Mouse (Mus musculus) hindbrain, embryonic 13.5 days (tissue): Measurements from ENCODE around the gene Fanca. TPM values are rescaled to one million over a fixed set of nuclear protein-coding genes. Genes with fewer than 3 reads are reported as not detected.

ENCODE experiments used
- polyA plus RNA-seq: library from polyadenylated mRNA; unstranded; fragments of >200 nt; fragmentation: Nextera tagmentation; extraction: Ambion mirVana; gene quantifications from 2 replicates; pipeline ENCODE4 v1.2.1, GENCODE M21; 2015

The Fanca gene
- polyA plus RNA-seq, 1 experiment from 2014 or later, result 7.8 TPM

Other genes with a start within 250 kb of the Fanca start
- gene Rpl13, start 216.2 kb downstream of the Fanca start, polyA plus RNA-seq, result 766 and 789 TPM in 2 replicates
- gene Cpne7, start 201.2 kb downstream of the Fanca start, polyA plus RNA-seq, result 0.53 and 0.87 TPM in 2 replicates
- 1.5 and 2.2 TPM in 2 replicates for gene Sult5a1, start 160.3 kb downstream of the Fanca start, polyA plus RNA-seq
- 0.35 TPM in 1 of 2 replicates, not detected in the other for gene Dpep1, start 132.3 kb downstream of the Fanca start, polyA plus RNA-seq
- 202 and 209 TPM in 2 replicates for gene Chmp1a, start 105.8 kb downstream of the Fanca start, polyA plus RNA-seq
- 7.8 and 8.4 TPM in 2 replicates for gene Spata33, start 105.7 kb downstream of the Fanca start, polyA plus RNA-seq
- 44.0 and 46.9 TPM in 2 replicates for gene Cdk10, start 93.7 kb downstream of the Fanca start, polyA plus RNA-seq
- 4.1 and 4.4 TPM in 2 replicates for gene Spata2l, start 82.3 kb downstream of the Fanca start, polyA plus RNA-seq
- 24.3 and 26.0 TPM in 2 replicates for gene Zfp276, start 64.4 kb downstream of the Fanca start, polyA plus RNA-seq
- 51.1 and 52.9 TPM in 2 replicates for gene Vps9d1, start 64.2 kb downstream of the Fanca start, polyA plus RNA-seq
- 39.1 and 39.6 TPM in 2 replicates for gene Spire2, start 14.1 kb upstream of the Fanca start, polyA plus RNA-seq
- gene Tcf25, start 55.2 kb upstream of the Fanca start, polyA plus RNA-seq, result 273 and 284 TPM in 2 replicates
- gene Mc1r, start 88.5 kb upstream of the Fanca start, polyA plus RNA-seq, result 0.17 TPM in 2 replicates
- 1,817 and 1,895 TPM in 2 replicates for gene Tubb3, start 92.8 kb upstream of the Fanca start, polyA plus RNA-seq
- gene Def8, start 105.0 kb upstream of the Fanca start, polyA plus RNA-seq, result 42.2 and 44.3 TPM in 2 replicates
- 57.8 and 62.4 TPM in 2 replicates for gene Afg3l1, start 159.3 kb upstream of the Fanca start, polyA plus RNA-seq
- gene Dbndd1, start 196.9 kb upstream of the Fanca start, polyA plus RNA-seq, result 85.6 and 93.6 TPM in 2 replicates
- 42.5 and 44.8 TPM in 2 replicates for gene Gas8, start 200.3 kb upstream of the Fanca start, polyA plus RNA-seq